10 mouse cellular contexts compared by ENCODE assay signal in the genomic region with DNA sequence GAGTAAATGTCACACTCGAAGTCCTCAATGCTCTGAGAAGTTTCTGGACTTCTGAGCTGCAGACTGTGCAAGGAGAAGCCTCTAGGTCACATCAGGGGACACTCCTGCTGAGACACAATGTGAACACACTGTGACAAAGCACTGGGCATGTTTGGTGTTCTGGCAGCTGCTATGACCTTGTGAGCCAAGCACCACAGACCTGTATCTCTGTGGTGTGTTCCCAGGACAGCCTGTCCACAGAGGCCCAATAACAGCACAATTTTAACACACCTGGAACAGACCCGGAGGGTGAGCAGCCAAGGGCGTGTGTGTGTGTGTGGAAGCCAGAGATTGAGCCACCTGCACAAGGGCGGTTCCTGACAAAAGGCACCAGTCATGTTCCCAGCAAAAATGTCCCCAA. TPM values are rescaled to one million over a fixed set of nuclear protein-coding genes. Genes with fewer than 3 reads are reported as not detected.
A peak's percentile ranks its signal among the peaks of the same experiment; 100 is the strongest.
DNase-seq lines count a peak whose midpoint lies in the region; ATAC-seq lines count a peak whose summit lies in the region.
"Had no signal": no experiment of that assay in that cellular context is flagged by ENCODE, and none has a peak within 500 bp of the region (broad histone marks: within the 10 kb centered on the region; RNA-seq: fewer than 3 reads in every experiment).

No protein-coding gene starts in this region.

- DNase-seq in embryonic facial prominence, embryonic 10.5 days (ENCODE audit: low spot score): no peak
- DNase-seq in liver, embryonic 11.5 days (ENCODE audit: low spot score): no peak
- no peak for DNase-seq in liver
- peak; percentile 43 to 66 for DNase-seq in heart, adult 9 months (ENCODE audit: low spot score in 2 of 2)
- DNase-seq in cerebellum, postnatal 25 days: no peak
- DNase-seq in adrenal gland, postnatal 25 days: no peak

- peak overlapping the region; percentile 7; the same call in 1 of the 2 replicates for H3K4me3 ChIP-seq in embryonic facial prominence, embryonic 13.5 days
- H3K4me3 ChIP-seq in embryonic facial prominence, embryonic 10.5 days: no peak overlapping the region
- H3K4me3 ChIP-seq in liver, embryonic 11.5 days (ENCODE audit: low read depth, low read length): no peak overlapping the region
- no peak overlapping the region for H3K4me3 ChIP-seq in limb, embryonic 15.5 days
- H3K4me3 ChIP-seq: embryonic facial prominence, embryonic 12.5 days had no signal

- no peak for ATAC-seq in embryonic facial prominence, embryonic 13.5 days (ENCODE audit: insufficient number of reproducible peaks, insufficient read depth, low FRiP score, low TSS enrichment, low read depth)
- no peak for ATAC-seq in liver, embryonic 11.5 days (replicated peaks; ENCODE audit: low FRiP score)
- ATAC-seq in limb, embryonic 15.5 days (ENCODE audit: insufficient number of reproducible peaks, low FRiP score, low TSS enrichment, low read depth): no peak

- no peak overlapping the region for H3K4me2 ChIP-seq in embryonic facial prominence, embryonic 13.5 days
- 0 out of 2 replicates have a peak overlapping the region, but pooled peaks have one; percentile 28 for H3K4me2 ChIP-seq in liver, embryonic 11.5 days
- 0 out of 2 replicates have a peak overlapping the region, but pooled peaks have one; percentile 27 for H3K4me2 ChIP-seq in limb, embryonic 15.5 days

- no peaks in the 10 kb centered on the region for H3K9me3 ChIP-seq in embryonic facial prominence, embryonic 13.5 days
- H3K9me3 ChIP-seq in embryonic facial prominence, embryonic 10.5 days: no peaks in the 10 kb centered on the region
- H3K9me3 ChIP-seq in liver, embryonic 11.5 days (ENCODE audit: control insufficient read depth, low read length): no peaks in the 10 kb centered on the region
- no peaks in the 10 kb centered on the region for H3K9me3 ChIP-seq in limb, embryonic 15.5 days
- H3K9me3 ChIP-seq: embryonic facial prominence, embryonic 12.5 days had no signal

- peaks cover 31% of the 10 kb centered on the region for H3K27me3 ChIP-seq in embryonic facial prominence, embryonic 13.5 days
- peaks cover 42% of the 10 kb centered on the region for H3K27me3 ChIP-seq in embryonic facial prominence, embryonic 10.5 days (replicated peaks; ENCODE audit: low read depth, poor library complexity, severe bottlenecking)
- peaks cover 19% of the 10 kb centered on the region for H3K27me3 ChIP-seq in liver, embryonic 11.5 days (replicated peaks; ENCODE audit: control insufficient read depth, insufficient read depth, low read length)
- peaks cover 25% of the 10 kb centered on the region for H3K27me3 ChIP-seq in limb, embryonic 15.5 days

- H3K36me3 ChIP-seq in embryonic facial prominence, embryonic 13.5 days: no peaks in the 10 kb centered on the region
- H3K36me3 ChIP-seq in embryonic facial prominence, embryonic 10.5 days (replicated peaks): no peaks in the 10 kb centered on the region
- H3K36me3 ChIP-seq in liver, embryonic 11.5 days (ENCODE audit: control insufficient read depth, insufficient read depth, low read length): no peaks in the 10 kb centered on the region
- no peaks in the 10 kb centered on the region for H3K36me3 ChIP-seq in limb, embryonic 15.5 days
- H3K36me3 ChIP-seq: embryonic facial prominence, embryonic 12.5 days had no signal

- H3K9ac ChIP-seq in embryonic facial prominence, embryonic 13.5 days: no peak overlapping the region
- H3K9ac ChIP-seq in liver, embryonic 11.5 days (ENCODE audit: low read depth, low read length): no peak overlapping the region
- H3K9ac ChIP-seq in limb, embryonic 15.5 days: no peak overlapping the region
- H3K9ac ChIP-seq: embryonic facial prominence, embryonic 12.5 days had no signal

- no peak overlapping the region for H3K27ac ChIP-seq in embryonic facial prominence, embryonic 13.5 days
- no peak overlapping the region for H3K27ac ChIP-seq in embryonic facial prominence, embryonic 10.5 days (replicated peaks)
- H3K27ac ChIP-seq in liver, embryonic 11.5 days (ENCODE audit: low read depth, low read length): no peak overlapping the region
- no peak overlapping the region for H3K27ac ChIP-seq in limb, embryonic 15.5 days
- H3K27ac ChIP-seq: embryonic facial prominence, embryonic 12.5 days had no signal

- WGBS in embryonic facial prominence, embryonic 13.5 days: 56% methylated on average over 4 of the region's 4 CpGs
- 62% methylated on average over 4 of the region's 4 CpGs for WGBS in embryonic facial prominence, embryonic 10.5 days
- WGBS in liver, embryonic 11.5 days: 43% methylated on average over 4 of the region's 4 CpGs
- 53% methylated on average over 4 of the region's 4 CpGs for WGBS in limb, embryonic 15.5 days

- peaks cover 6% of the 10 kb centered on the region for H3K4me1 ChIP-seq in embryonic facial prominence, embryonic 13.5 days
- H3K4me1 ChIP-seq in embryonic facial prominence, embryonic 10.5 days: peaks cover 11% of the 10 kb centered on the region
- peaks cover 5% of the 10 kb centered on the region; the same call in 1 of the 2 replicates for H3K4me1 ChIP-seq in liver, embryonic 11.5 days (replicated peaks; ENCODE audit: control insufficient read depth, insufficient read depth, low read length)
- H3K4me1 ChIP-seq in limb, embryonic 15.5 days: peaks cover 12% of the 10 kb centered on the region

RNA-seq across cellular contexts. Expression of a gene that starts 20.1 kb away (rescaled TPM):
- polyA plus RNA-seq in embryonic facial prominence, embryonic 13.5 days (2015; fragmentation: Nextera tagmentation; extraction: Ambion mirVana): 11.3 and 13.1 TPM in 2 replicates
- polyA plus RNA-seq in embryonic facial prominence, embryonic 10.5 days (2016; fragmentation: Nextera tagmentation; extraction: Ambion mirVana): 6.5 and 6.7 TPM in 2 replicates
- polyA plus RNA-seq in liver, embryonic 11.5 days (2014; fragmentation: Nextera tagmentation; extraction: Ambion mirVana): 1.8 and 2.1 TPM in 2 replicates
- polyA plus RNA-seq in limb, embryonic 15.5 days (2015; fragmentation: Nextera tagmentation; extraction: Ambion mirVana): 7.7 and 8.7 TPM in 2 replicates
- total RNA-seq in adrenal gland, postnatal 25 days (2021): 4.5 and 7.8 TPM in 2 replicates

RNA-seq across cellular contexts. Expression of a gene that starts 30.8 kb away (rescaled TPM):
- polyA plus RNA-seq in embryonic facial prominence, embryonic 13.5 days (2015; fragmentation: Nextera tagmentation; extraction: Ambion mirVana): 0.80 and 1.0 TPM in 2 replicates
- polyA plus RNA-seq in embryonic facial prominence, embryonic 10.5 days (2016; fragmentation: Nextera tagmentation; extraction: Ambion mirVana): 1.4 and 1.9 TPM in 2 replicates
- 0.45 TPM in 1 of 2 replicates, not detected in the other for polyA plus RNA-seq in liver, embryonic 11.5 days (2014; fragmentation: Nextera tagmentation; extraction: Ambion mirVana)
- 0.05 and 0.29 TPM in 2 replicates for polyA plus RNA-seq in limb, embryonic 15.5 days (2015; fragmentation: Nextera tagmentation; extraction: Ambion mirVana)
- total RNA-seq in adrenal gland, postnatal 25 days (2021): 1.9 and 2.9 TPM in 2 replicates
- total RNA-seq: liver, adult 2 months had no signal
- polyA plus RNA-seq: liver, adult 2 months had no signal

RNA-seq across cellular contexts. Expression of a gene that starts 42.6 kb away (rescaled TPM):
- 22.6 and 22.7 TPM in 2 replicates for polyA plus RNA-seq in embryonic facial prominence, embryonic 13.5 days (2015; fragmentation: Nextera tagmentation; extraction: Ambion mirVana)
- polyA plus RNA-seq in embryonic facial prominence, embryonic 10.5 days (2016; fragmentation: Nextera tagmentation; extraction: Ambion mirVana): 14.0 and 16.9 TPM in 2 replicates
- 9.1 and 9.4 TPM in 2 replicates for polyA plus RNA-seq in liver, embryonic 11.5 days (2014; fragmentation: Nextera tagmentation; extraction: Ambion mirVana)
- polyA plus RNA-seq in limb, embryonic 15.5 days (2015; fragmentation: Nextera tagmentation; extraction: Ambion mirVana): 21.3 and 21.8 TPM in 2 replicates
- total RNA-seq in adrenal gland, postnatal 25 days (2021): 45.1 and 80.7 TPM in 2 replicates

Comparison
In these comparisons a context has a peak if more than half of its experiments do, and no peak if none do; other contexts are left out.
1. DNase-seq: peak in heart, adult 9 months (2 of 2); none in embryonic facial prominence, embryonic 10.5 days (single experiment), liver, embryonic 11.5 days (single experiment), liver (single experiment), cerebellum, postnatal 25 days (0 of 2) and adrenal gland, postnatal 25 days (single experiment).